Mouse (Mus musculus) brain, embryonic 14.5 days (tissue): ENCODE results near the gene Cblc. TPM values are rescaled to one million over a fixed set of nuclear protein-coding genes. Genes with fewer than 3 reads are reported as not detected.

Experiments used
- DNase-seq: peaks from one replicate; pipeline ENCODE4 v3.0.0-alpha.2; 2011; ENCODE audit warnings: low read depth
- CTCF ChIP-seq: fragments of 200-500 bp; IDR thresholded peaks from 2 replicates; pipeline ENCODE4 v1.5.1; 2012; ENCODE audit warnings: inconsistent platforms, mild to moderate bottlenecking, moderate library complexity, borderline replicate concordance; ENCODE audit not compliant: insufficient read depth, insufficient read length; ENCODE audit errors: extremely low read depth
- POLR2A ChIP-seq: fragments of 200-500 bp; IDR thresholded peaks from 2 replicates; pipeline ENCODE4 v1.6.1; 2012; ENCODE audit warnings: mild to moderate bottlenecking, inconsistent platforms, borderline replicate concordance; ENCODE audit not compliant: poor library complexity, insufficient read depth, insufficient read length, severe bottlenecking; ENCODE audit errors: extremely low read depth
- polyA plus RNA-seq: library from polyadenylated mRNA; depleted of rRNA; stranded (reverse); fragments of >200 nt; gene quantifications from 2 replicates; pipeline ENCODE4 v1.2.3, GENCODE M21; 2012; rRNA removed

Gene Cblc
- polyA plus RNA-seq, 1 experiment: 0.33 TPM

GRCm38 (mm10) chr7:19744590-19745385, 51.8 kb downstream of the Cblc start:
- TF ChIP-seq CTCF (no peak), POLR2A (no peak)
- no peak for DNase-seq

- no peak for DNase-seq
- TF ChIP-seq CTCF: no peak
- no peak for TF ChIP-seq POLR2A
These were observed 52.8 kb downstream of the Cblc start for GRCm38 (mm10) chr7:19743791-19744190.

- TF ChIP-seq CTCF (no peak), POLR2A (no peak)
- DNase-seq: no peak
These were observed 54.1 kb downstream of the Cblc start for GRCm38 (mm10) chr7:19742468-19742867.

- peak; percentile 15 for DNase-seq
These were observed 55.1 kb downstream of the Cblc start for GRCm38 (mm10) chr7:19741329-19742031.

GRCm38 (mm10) chr7:19740269-19740668, 56.3 kb downstream of the Cblc start:
- no peak for TF ChIP-seq POLR2A
- 0 out of 2 replicates have a peak, but pooled peaks have one; percentile 10 for TF ChIP-seq CTCF
- DNase-seq: no peak

More at GRCm38 (mm10) chr7:19741329-19742031, 55.1 kb downstream of the Cblc start:
- TF ChIP-seq POLR2A (no peak), CTCF (no peak)

- peak; percentile 27; the same call in 1 of the 2 replicates for TF ChIP-seq CTCF
- TF ChIP-seq POLR2A: no peak
- DNase-seq: no peak
These were observed 57.8 kb downstream of the Cblc start for GRCm38 (mm10) chr7:19738771-19739170.

GRCm38 (mm10) chr7:19736389-19737057, 60.1 kb downstream of the Cblc start:
- DNase-seq: no peak
- no peak for TF ChIP-seq POLR2A
- no peak for TF ChIP-seq CTCF

- TF ChIP-seq CTCF (no peak), POLR2A (no peak)
- DNase-seq: no peak
These were observed 62.4 kb downstream of the Cblc start for GRCm38 (mm10) chr7:19734178-19734666.

Other genes starting within 250 kb of the Cblc start
- gene Ppp1r37, start 233.7 kb downstream of the Cblc start, polyA plus RNA-seq: 116 and 136 TPM in 2 replicates
- 1.4 and 1.6 TPM in 2 replicates for gene Zfp296, start 219.5 kb downstream of the Cblc start, polyA plus RNA-seq
- 67.3 and 72.9 TPM in 2 replicates for gene Gemin7, start 219.2 kb downstream of the Cblc start, polyA plus RNA-seq
- gene Clasrp, start 192.3 kb downstream of the Cblc start, polyA plus RNA-seq: 154 and 197 TPM in 2 replicates
- 4.8 and 5.3 TPM in 2 replicates for gene Relb, start 167.4 kb downstream of the Cblc start, polyA plus RNA-seq
- 89.4 and 114 TPM in 2 replicates for gene Clptm1, start 131.8 kb downstream of the Cblc start, polyA plus RNA-seq
- 0.30 TPM in 2 replicates for gene Apoc2, start 118.9 kb downstream of the Cblc start, polyA plus RNA-seq
- not detected in 2 replicates for gene Gm44805, start 115.4 kb downstream of the Cblc start, polyA plus RNA-seq
- gene Apoc4, start 115.3 kb downstream of the Cblc start, polyA plus RNA-seq: not detected in 2 replicates
- gene Apoc1, start 104.1 kb downstream of the Cblc start, polyA plus RNA-seq: 0.81 and 2.0 TPM in 2 replicates
- gene Apoe, start 97.6 kb downstream of the Cblc start, polyA plus RNA-seq: 235 and 295 TPM in 2 replicates
- 111 and 131 TPM in 2 replicates for gene Tomm40, start 81.4 kb downstream of the Cblc start, polyA plus RNA-seq
- 39.7 and 45.2 TPM in 2 replicates for gene Nectin2, start 46.3 kb downstream of the Cblc start, polyA plus RNA-seq
- 13.8 and 19.5 TPM in 2 replicates for gene Bcam, start 25.8 kb downstream of the Cblc start, polyA plus RNA-seq
- 0.47 and 0.92 TPM in 2 replicates for gene Bcl3, start 26.0 kb upstream of the Cblc start, polyA plus RNA-seq
- 17.1 and 18.8 TPM in 2 replicates for gene Gm19345, start 55.2 kb upstream of the Cblc start, polyA plus RNA-seq
- gene Ceacam16, start 64.5 kb upstream of the Cblc start, polyA plus RNA-seq: not detected in 2 replicates
- 0.03 and 0.15 TPM in 2 replicates for gene Ceacam19, start 91.2 kb upstream of the Cblc start, polyA plus RNA-seq
- 8.1 and 11.9 TPM in 2 replicates for gene Pvr, start 124.4 kb upstream of the Cblc start, polyA plus RNA-seq
- gene Igsf23, start 153.9 kb upstream of the Cblc start, polyA plus RNA-seq: not detected in 2 replicates
- gene Ceacam20, start 168.6 kb upstream of the Cblc start, polyA plus RNA-seq: not detected in 2 replicates
- gene Nlrp9b, start 194.7 kb upstream of the Cblc start, polyA plus RNA-seq: not detected in 2 replicates